Mouse (Mus musculus): Measurements from ENCODE around the gene Olfr1015.

Olfr1015 gene

GRCm38 (mm10) chr2:85781717-85782116 lies at the start of gene Olfr1015:
TSS of gene Olfr1015 (plus strand) at chr2:85782017.
- DNase-seq (ENCODE audit: low spot score in 2 of 2) = no peak

- DNase-seq (ENCODE audit: low spot score in 2 of 2) = no peak
Measured at GRCm38 (mm10) chr2:85753822-85754221, 28.0 kb upstream of the Olfr1015 start.

GRCm38 (mm10) chr2:85762666-85763065 lies 19.2 kb upstream of the Olfr1015 start, which contains the start of gene Olfr1012:
TSS of gene Olfr1012 (minus strand) at chr2:85762766.
- no peak for DNase-seq (ENCODE audit: low spot score in 2 of 2)

GRCm38 (mm10) chr2:85766798-85767197 lies 15.0 kb upstream of the Olfr1015 start, which contains the start of gene Olfr1013:
TSS of gene Olfr1013 (plus strand) at chr2:85767098.
- no peak for DNase-seq (ENCODE audit: low spot score in 2 of 2)

GRCm38 (mm10) chr2:85772413-85772812 lies 9.4 kb upstream of the Olfr1015 start, which contains the start of gene Olfr1014:
TSS of gene Olfr1014 (plus strand) at chr2:85772713.
- no peak for DNase-seq (ENCODE audit: low spot score in 2 of 2)

GRCm38 (mm10) chr2:85792331-85792730 lies 10.5 kb downstream of the Olfr1015 start:
- DNase-seq (ENCODE audit: low spot score in 2 of 2) = no peak

- no peak for DNase-seq (ENCODE audit: low spot score in 2 of 2)
Measured at GRCm38 (mm10) chr2:85802444-85802843, 20.6 kb downstream of the Olfr1015 start, which contains the start of gene Olfr1016. TSS of gene Olfr1016 (minus strand) at chr2:85802544.

GRCm38 (mm10) chr2:85804501-85804900 lies 22.7 kb downstream of the Olfr1015 start:
- DNase-seq (ENCODE audit: low spot score in 2 of 2) = no peak

GRCm38 (mm10) chr2:85818179-85818578 lies 36.4 kb downstream of the Olfr1015 start, which contains the start of gene Olfr1018:
TSS of gene Olfr1018 (plus strand) at chr2:85818479.
- no peak for DNase-seq (ENCODE audit: low spot score in 2 of 2)

Data from urinary bladder, postnatal 4 days (tissue).